Mouse (Mus musculus) heart, embryonic 16.5 days (tissue): Measurements from ENCODE around the gene BC025920. TPM values are rescaled to one million over a fixed set of nuclear protein-coding genes. Genes with fewer than 3 reads are reported as not detected.

ENCODE experiments used
- ATAC-seq: fragments of 200-750 bp; cut with Nextera tagmentation; replicated peaks from 2 replicates; pipeline ENCODE4 v1.8.0; 2017; ENCODE audit warnings: moderate number of reproducible peaks; ENCODE audit not compliant: insufficient read depth, low FRiP score; ENCODE audit errors: extremely low read depth
- H3K27ac ChIP-seq: fragments of 300-500 bp; sonication (generic); 2 replicates; pipeline ENCODE4 v1.5.1; 2014; ENCODE audit warnings: mild to moderate bottlenecking, low read length, control low read depth, moderate library complexity
- H3K27me3 ChIP-seq: fragments of 300-500 bp; sonication (generic); 2 replicates; pipeline ENCODE4 v1.6.1; 2014; ENCODE audit warnings: low read length, mixed read lengths; ENCODE audit not compliant: control insufficient read depth, insufficient read depth
- H3K36me3 ChIP-seq: fragments of 300-500 bp; sonication (generic); 2 replicates; pipeline ENCODE4 v1.6.1; 2014; ENCODE audit not compliant: control insufficient read depth, insufficient read depth
- H3K4me1 ChIP-seq: fragments of 300-500 bp; sonication (generic); 2 replicates; pipeline ENCODE4 v1.6.1; 2014; ENCODE audit warnings: low read length, mixed read lengths; ENCODE audit not compliant: control insufficient read depth, insufficient read depth
- H3K4me2 ChIP-seq: fragments of 300-500 bp; sonication (generic); 2 replicates; pipeline ENCODE4 v1.6.1; 2014; ENCODE audit warnings: low read depth, mild to moderate bottlenecking, control low read depth, low read length
- H3K4me3 ChIP-seq: fragments of 300-500 bp; sonication (generic); 2 replicates; pipeline ENCODE4 v1.5.1; 2014; ENCODE audit warnings: mild to moderate bottlenecking, control low read depth, low read length
- H3K9ac ChIP-seq: fragments of 300-500 bp; sonication (generic); 2 replicates; pipeline ENCODE4 v1.6.1; 2014; ENCODE audit warnings: low read length, control low read depth
- H3K9me3 ChIP-seq: fragments of 300-500 bp; sonication (generic); replicated peaks from 2 replicates; pipeline ENCODE4 v1.6.1; 2016; ENCODE audit warnings: low read length; ENCODE audit not compliant: control insufficient read depth
- WGBS: fragments of 180-500 bp; shearing (Covaris S2); extraction: QIAGEN DNeasy Blood & Tissue Kit; methylation state at CpG from one replicate; pipeline ENCODE4 v1.1.7; 2014; 5-methylcytosine and 5-hydroxymethylcytosine counted together
- polyA plus RNA-seq: library from polyadenylated mRNA; unstranded; fragments of >200 nt; fragmentation: Nextera tagmentation; extraction: Ambion mirVana; gene quantifications from 2 replicates; pipeline ENCODE4 v1.2.1, GENCODE M21; 2015

Gene BC025920
- polyA plus RNA-seq, 1 experiment from 2014 or later, result 1.2 TPM

DNA sequence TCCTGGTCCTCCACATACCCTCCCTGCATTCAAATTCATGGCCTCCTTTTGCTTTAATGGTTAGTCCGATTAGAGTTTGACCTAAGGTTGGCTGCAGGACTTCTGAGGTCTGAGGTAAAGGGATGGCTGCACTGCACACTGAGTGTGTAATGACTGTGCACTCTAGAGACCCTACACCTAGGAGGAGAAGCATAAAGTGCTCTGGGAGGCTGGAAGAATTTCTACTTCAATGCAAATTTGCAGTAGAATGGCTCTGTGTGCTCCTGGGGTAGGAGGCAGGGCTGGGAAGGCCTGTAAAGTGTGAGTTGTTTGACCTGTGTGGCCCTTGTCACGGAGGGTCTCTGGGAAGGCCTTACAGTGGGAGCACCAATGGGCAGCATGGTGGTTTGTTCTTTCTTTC lies 50.1 kb downstream of the BC025920 start:
- WGBS, result 98% methylated on average over 2 of the region's 2 CpGs
- H3K27me3 ChIP-seq, result no peaks in the 10 kb centered on the region
- H3K4me1 ChIP-seq, result no peaks in the 10 kb centered on the region
- H3K27ac ChIP-seq, result no peak overlapping the region
- no peak overlapping the region for H3K4me3 ChIP-seq
- H3K9me3 ChIP-seq, result peaks cover 27% of the 10 kb centered on the region
- no peak overlapping the region for H3K9ac ChIP-seq
- H3K36me3 ChIP-seq, result peaks cover 37% of the 10 kb centered on the region
- no peak for ATAC-seq
- no peak overlapping the region for H3K4me2 ChIP-seq

Other genes starting within 250 kb of the BC025920 start
- gene Mfsd12, start 248.8 kb upstream of the BC025920 start, polyA plus RNA-seq, result 16.5 and 17.6 TPM in 2 replicates
- gene 4930404N11Rik, start 240.5 kb upstream of the BC025920 start, polyA plus RNA-seq, result 1.8 and 1.9 TPM in 2 replicates
- 74.6 and 82.8 TPM in 2 replicates for gene Fzr1, start 227.8 kb upstream of the BC025920 start, polyA plus RNA-seq
- gene Dohh, start 221.8 kb upstream of the BC025920 start, polyA plus RNA-seq, result 83.4 and 86.2 TPM in 2 replicates
- 2.1 and 2.6 TPM in 2 replicates for gene Gm48551, start 221.8 kb upstream of the BC025920 start, polyA plus RNA-seq
- gene Gm48552, start 217.3 kb upstream of the BC025920 start, polyA plus RNA-seq, result 0.55 and 0.83 TPM in 2 replicates
- 5.0 and 9.2 TPM in 2 replicates for gene Smim24, start 213.2 kb upstream of the BC025920 start, polyA plus RNA-seq
- 54.7 and 61.1 TPM in 2 replicates for gene Nfic, start 150.6 kb upstream of the BC025920 start, polyA plus RNA-seq
- gene Celf5, start 123.6 kb upstream of the BC025920 start, polyA plus RNA-seq, result 0.24 TPM in 2 replicates
- 55.7 and 59.8 TPM in 2 replicates for gene Ncln, start 109.9 kb upstream of the BC025920 start, polyA plus RNA-seq
- gene S1pr4, start 106.1 kb upstream of the BC025920 start, polyA plus RNA-seq, result 1.5 and 2.1 TPM in 2 replicates
- gene Gna15, start 82.0 kb upstream of the BC025920 start, polyA plus RNA-seq, result 1.1 and 1.3 TPM in 2 replicates
- 57.4 and 59.7 TPM in 2 replicates for gene Gna11, start 61.1 kb upstream of the BC025920 start, polyA plus RNA-seq
- gene Aes, start 46.8 kb upstream of the BC025920 start, polyA plus RNA-seq, result 529 and 769 TPM in 2 replicates
- 19.5 and 24.5 TPM in 2 replicates for gene Tle2, start 31.7 kb upstream of the BC025920 start, polyA plus RNA-seq
- gene Tle6, start 5.2 kb upstream of the BC025920 start, polyA plus RNA-seq, result 29.6 and 31.0 TPM in 2 replicates
- gene Sirt6, start 21.5 kb downstream of the BC025920 start, polyA plus RNA-seq, result 22.9 and 26.0 TPM in 2 replicates
- 14.6 and 14.8 TPM in 2 replicates for gene Ankrd24, start 22.3 kb downstream of the BC025920 start, polyA plus RNA-seq
- gene Gm10778, start 42.8 kb downstream of the BC025920 start, polyA plus RNA-seq, result 3.2 and 4.0 TPM in 2 replicates
- 10.2 and 11.6 TPM in 2 replicates for gene Zfp433, start 98.6 kb downstream of the BC025920 start, polyA plus RNA-seq
- gene Gm3055, start 164.9 kb downstream of the BC025920 start, polyA plus RNA-seq, result 5.1 and 5.6 TPM in 2 replicates
- 1.7 and 2.5 TPM in 2 replicates for gene Gm4767, start 205.9 kb downstream of the BC025920 start, polyA plus RNA-seq